Mouse (Mus musculus): ENCODE results near the gene Ercc4.
A peak's percentile ranks its signal among the peaks of the same experiment; 100 is the strongest.

The Ercc4 gene

GRCm38 (mm10) chr16:13154352-13154751 is 44.9 kb downstream of the Ercc4 start:
- Histone ChIP-seq H3K4me1 (replicated peaks; ENCODE audit: low read depth, low read length) (peaks cover 32% of the 10 kb centered on the region), H3K27me3 (ENCODE audit: insufficient read depth, low read length) (no peaks in the 10 kb centered on the region), H3K9me3 (ENCODE audit: low read length) (no peaks in the 10 kb centered on the region), H3K4me3 (replicated peaks; ENCODE audit: low read length) (no peak overlapping the region), H3K36me3 (ENCODE audit: insufficient read depth, low read length) (peaks cover 12% of the 10 kb centered on the region)
- no peak for TF ChIP-seq NANOG (IDR thresholded peaks at IDR 0.05; ENCODE audit: borderline replicate concordance, low read length)
- no peak for TF ChIP-seq POU5F1 (IDR thresholded peaks at IDR 0.05; ENCODE audit: borderline replicate concordance, low read length)
- no peak for TF ChIP-seq CTCF (conservative IDR thresholded peaks at IDR 0.05; ENCODE audit: low read length)

GRCm38 (mm10) chr16:13157314-13157713 is 47.8 kb downstream of the Ercc4 start:
- H3K27me3 ChIP-seq (ENCODE audit: insufficient read depth, low read length) = peaks cover 8% of the 10 kb centered on the region; the same call in 1 of the 2 replicates
- no peaks in the 10 kb centered on the region for H3K9me3 ChIP-seq (ENCODE audit: low read length)
- H3K4me1 ChIP-seq (replicated peaks; ENCODE audit: low read depth, low read length) = peaks cover 41% of the 10 kb centered on the region
- no peaks in the 10 kb centered on the region for H3K36me3 ChIP-seq (ENCODE audit: insufficient read depth, low read length)
- H3K4me3 ChIP-seq (replicated peaks; ENCODE audit: low read length) = no peak overlapping the region
- TF ChIP-seq POU5F1 (IDR thresholded peaks at IDR 0.05; ENCODE audit: borderline replicate concordance, low read length) (no peak), CTCF (conservative IDR thresholded peaks at IDR 0.05; ENCODE audit: low read length) (no peak), NANOG (IDR thresholded peaks at IDR 0.05; ENCODE audit: borderline replicate concordance, low read length) (no peak)

- H3K36me3 ChIP-seq (ENCODE audit: insufficient read depth, low read length) = no peaks in the 10 kb centered on the region
- TF ChIP-seq POU5F1 (IDR thresholded peaks at IDR 0.05; ENCODE audit: borderline replicate concordance, low read length) = no peak
- no peak for TF ChIP-seq CTCF (conservative IDR thresholded peaks at IDR 0.05; ENCODE audit: low read length)
- TF ChIP-seq NANOG (IDR thresholded peaks at IDR 0.05; ENCODE audit: borderline replicate concordance, low read length) = no peak
- H3K9me3 ChIP-seq (ENCODE audit: low read length) = no peaks in the 10 kb centered on the region
Observed at GRCm38 (mm10) chr16:13158153-13158670, 48.7 kb downstream of the Ercc4 start.

GRCm38 (mm10) chr16:13158906-13159889 is 49.7 kb downstream of the Ercc4 start:
- Histone ChIP-seq H3K9me3 (ENCODE audit: low read length) (no peaks in the 10 kb centered on the region), H3K27me3 (ENCODE audit: insufficient read depth, low read length) (peaks cover 8% of the 10 kb centered on the region; the same call in 1 of the 2 replicates), H3K4me3 (replicated peaks; ENCODE audit: low read length) (no peak overlapping the region), H3K4me1 (replicated peaks; ENCODE audit: low read depth, low read length) (peaks cover 32% of the 10 kb centered on the region), H3K36me3 (ENCODE audit: insufficient read depth, low read length) (no peaks in the 10 kb centered on the region)
- TF ChIP-seq CTCF (conservative IDR thresholded peaks at IDR 0.05; ENCODE audit: low read length) = no peak
- no peak for TF ChIP-seq NANOG (IDR thresholded peaks at IDR 0.05; ENCODE audit: borderline replicate concordance, low read length)
- no peak for TF ChIP-seq POU5F1 (IDR thresholded peaks at IDR 0.05; ENCODE audit: borderline replicate concordance, low read length)

More at GRCm38 (mm10) chr16:13158153-13158670, 48.7 kb downstream of the Ercc4 start:
- H3K4me1 ChIP-seq (replicated peaks; ENCODE audit: low read depth, low read length) = peaks cover 34% of the 10 kb centered on the region
- H3K4me3 ChIP-seq (replicated peaks; ENCODE audit: low read length) = no peak overlapping the region
- H3K27me3 ChIP-seq (ENCODE audit: insufficient read depth, low read length) = peaks cover 8% of the 10 kb centered on the region; the same call in 1 of the 2 replicates

- peaks cover 8% of the 10 kb centered on the region; the same call in 1 of the 2 replicates for H3K27me3 ChIP-seq (ENCODE audit: insufficient read depth, low read length)
- H3K36me3 ChIP-seq (ENCODE audit: insufficient read depth, low read length) = no peaks in the 10 kb centered on the region
- no peaks in the 10 kb centered on the region for H3K9me3 ChIP-seq (ENCODE audit: low read length)
- TF ChIP-seq CTCF (conservative IDR thresholded peaks at IDR 0.05; ENCODE audit: low read length) (peak; percentile 90), NANOG (IDR thresholded peaks at IDR 0.05; ENCODE audit: borderline replicate concordance, low read length) (no peak)
- H3K4me1 ChIP-seq (replicated peaks; ENCODE audit: low read depth, low read length) = peaks cover 32% of the 10 kb centered on the region
- peak overlapping the region; percentile 51; the same call in 1 of the 2 replicates for H3K4me3 ChIP-seq (replicated peaks; ENCODE audit: low read length)
Observed at GRCm38 (mm10) chr16:13159927-13160644, 50.6 kb downstream of the Ercc4 start.

- H3K4me1 ChIP-seq (replicated peaks; ENCODE audit: low read depth, low read length) = peaks cover 32% of the 10 kb centered on the region
- H3K36me3 ChIP-seq (ENCODE audit: insufficient read depth, low read length) = no peaks in the 10 kb centered on the region
- no peak for TF ChIP-seq POU5F1 (IDR thresholded peaks at IDR 0.05; ENCODE audit: borderline replicate concordance, low read length)
- peaks cover 8% of the 10 kb centered on the region; the same call in 1 of the 2 replicates for H3K27me3 ChIP-seq (ENCODE audit: insufficient read depth, low read length)
- no peak overlapping the region for H3K4me3 ChIP-seq (replicated peaks; ENCODE audit: low read length)
- H3K9me3 ChIP-seq (ENCODE audit: low read length) = peaks cover 9% of the 10 kb centered on the region
Observed at GRCm38 (mm10) chr16:13161516-13161915, 52.0 kb downstream of the Ercc4 start.

GRCm38 (mm10) chr16:13167731-13168130 is 58.2 kb downstream of the Ercc4 start:
- Histone ChIP-seq H3K36me3 (ENCODE audit: insufficient read depth, low read length) (no peaks in the 10 kb centered on the region), H3K4me1 (replicated peaks; ENCODE audit: low read depth, low read length) (no peaks in the 10 kb centered on the region), H3K27me3 (ENCODE audit: insufficient read depth, low read length) (no peaks in the 10 kb centered on the region), H3K4me3 (replicated peaks; ENCODE audit: low read length) (no peak overlapping the region), H3K9me3 (ENCODE audit: low read length) (peaks cover 20% of the 10 kb centered on the region)
- TF ChIP-seq CTCF (conservative IDR thresholded peaks at IDR 0.05; ENCODE audit: low read length) (no peak), NANOG (IDR thresholded peaks at IDR 0.05; ENCODE audit: borderline replicate concordance, low read length) (no peak), POU5F1 (IDR thresholded peaks at IDR 0.05; ENCODE audit: borderline replicate concordance, low read length) (no peak)
